Mouse (Mus musculus): Measurements from ENCODE around the gene Mllt11. TPM values are rescaled to one million over a fixed set of nuclear protein-coding genes. Genes with fewer than 3 reads are reported as not detected.

Gene Mllt11
- polyA plus RNA-seq, 1 experiment from 2014 or later: 11.5 TPM

DNA sequence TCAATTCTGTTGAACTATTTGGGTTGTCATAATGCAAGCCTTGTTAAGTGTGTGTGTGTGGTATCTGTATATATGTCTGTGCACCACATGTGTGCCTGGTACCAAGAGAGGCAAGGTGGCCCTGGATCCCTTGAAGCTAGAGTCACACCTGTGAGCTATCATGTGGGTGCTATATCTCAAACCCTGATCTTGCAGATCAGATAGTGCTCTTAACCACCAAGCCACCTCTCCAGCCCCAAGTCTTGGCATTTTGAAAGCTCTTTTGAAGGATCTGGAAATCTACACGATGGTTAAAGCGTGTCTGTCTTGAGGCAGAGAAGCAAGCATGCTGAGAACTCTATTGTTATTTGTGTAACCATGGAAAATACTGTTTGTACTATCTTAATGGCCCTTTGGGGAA is 21.4 kb downstream of the Mllt11 start:
- Histone ChIP-seq H3K4me1 (ENCODE audit: control insufficient read depth, insufficient read depth, low read length) (no peaks in the 10 kb centered on the region), H3K9ac (ENCODE audit: low read length) (no peak overlapping the region), H3K4me3 (ENCODE audit: low read length) (no peak overlapping the region), H3K4me2 (ENCODE audit: low read depth, low read length) (no peak overlapping the region), H3K27me3 (ENCODE audit: control insufficient read depth, insufficient read depth, low read length) (no peaks in the 10 kb centered on the region), H3K36me3 (ENCODE audit: control insufficient read depth, insufficient read depth) (peaks cover 24% of the 10 kb centered on the region), H3K9me3 (replicated peaks; ENCODE audit: control insufficient read depth, low read length) (no peaks in the 10 kb centered on the region), H3K27ac (ENCODE audit: low read length) (no peak overlapping the region)
- WGBS: 80% methylated on average over 2 of the region's 2 CpGs
- ATAC-seq (replicated peaks; ENCODE audit: extremely low read depth, insufficient read depth, low FRiP score): peak; percentile 58

DNA sequence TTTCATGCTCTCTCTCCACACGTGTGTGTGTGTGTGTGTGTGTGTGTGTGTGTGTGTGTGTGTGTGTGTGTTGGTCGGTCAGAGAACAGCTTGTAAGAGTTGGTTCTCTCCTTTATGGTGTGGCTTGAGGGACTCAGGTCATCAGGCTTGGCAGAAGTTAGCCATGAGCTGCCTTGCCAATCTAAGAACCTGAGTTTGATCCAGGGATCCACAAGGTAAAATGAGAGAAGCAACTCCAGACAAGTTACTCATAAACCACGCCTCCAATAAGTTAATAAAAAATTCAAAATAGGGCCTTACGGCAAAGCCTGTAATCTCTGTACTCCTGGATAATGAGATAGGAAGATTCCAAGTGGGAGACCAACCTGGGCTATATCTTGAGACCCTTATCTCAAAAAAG is 23.7 kb downstream of the Mllt11 start:
- no peak overlapping the region for H3K9ac ChIP-seq (ENCODE audit: low read length)
- no peak for ATAC-seq (replicated peaks; ENCODE audit: extremely low read depth, insufficient read depth, low FRiP score)
- no peaks in the 10 kb centered on the region for H3K9me3 ChIP-seq (replicated peaks; ENCODE audit: control insufficient read depth, low read length)
- H3K27ac ChIP-seq (ENCODE audit: low read length): no peak overlapping the region
- peaks cover 31% of the 10 kb centered on the region for H3K36me3 ChIP-seq (ENCODE audit: control insufficient read depth, insufficient read depth)
- no peak overlapping the region for H3K4me3 ChIP-seq (ENCODE audit: low read length)
- WGBS: 78% methylated on average over 4 of the region's 4 CpGs
- H3K27me3 ChIP-seq (ENCODE audit: control insufficient read depth, insufficient read depth, low read length): no peaks in the 10 kb centered on the region
- H3K4me1 ChIP-seq (ENCODE audit: control insufficient read depth, insufficient read depth, low read length): no peaks in the 10 kb centered on the region
- H3K4me2 ChIP-seq (ENCODE audit: low read depth, low read length): no peak overlapping the region

DNA sequence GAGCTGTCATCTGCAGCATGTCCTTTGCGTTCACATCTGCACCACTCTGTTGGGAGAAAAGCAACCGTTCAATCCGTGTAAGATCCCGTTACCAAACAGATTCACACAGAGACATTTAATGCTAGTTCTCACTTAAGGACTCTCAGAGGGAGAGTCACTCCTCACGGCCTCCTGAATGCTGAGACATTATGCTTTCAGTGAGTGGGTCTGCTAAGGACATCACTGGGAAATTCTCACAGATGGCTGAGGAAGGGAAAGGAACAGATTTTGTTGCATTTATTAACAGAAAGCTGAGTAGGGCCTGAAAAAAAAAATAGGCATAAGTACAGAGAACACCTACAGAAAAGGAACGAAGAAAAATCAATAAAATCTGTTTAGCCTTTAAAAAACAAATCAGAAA is 28.1 kb downstream of the Mllt11 start:
- H3K27ac ChIP-seq (ENCODE audit: low read length): no peak overlapping the region
- H3K4me1 ChIP-seq (ENCODE audit: control insufficient read depth, insufficient read depth, low read length): no peaks in the 10 kb centered on the region
- H3K9me3 ChIP-seq (replicated peaks; ENCODE audit: control insufficient read depth, low read length): no peaks in the 10 kb centered on the region
- no peaks in the 10 kb centered on the region for H3K27me3 ChIP-seq (ENCODE audit: control insufficient read depth, insufficient read depth, low read length)
- ATAC-seq (replicated peaks; ENCODE audit: extremely low read depth, insufficient read depth, low FRiP score): no peak
- no peak overlapping the region for H3K4me2 ChIP-seq (ENCODE audit: low read depth, low read length)
- H3K36me3 ChIP-seq (ENCODE audit: control insufficient read depth, insufficient read depth): peaks cover 57% of the 10 kb centered on the region
- 86% methylated on average over 6 of the region's 6 CpGs for WGBS
- H3K9ac ChIP-seq (ENCODE audit: low read length): no peak overlapping the region
- H3K4me3 ChIP-seq (ENCODE audit: low read length): no peak overlapping the region

DNA sequence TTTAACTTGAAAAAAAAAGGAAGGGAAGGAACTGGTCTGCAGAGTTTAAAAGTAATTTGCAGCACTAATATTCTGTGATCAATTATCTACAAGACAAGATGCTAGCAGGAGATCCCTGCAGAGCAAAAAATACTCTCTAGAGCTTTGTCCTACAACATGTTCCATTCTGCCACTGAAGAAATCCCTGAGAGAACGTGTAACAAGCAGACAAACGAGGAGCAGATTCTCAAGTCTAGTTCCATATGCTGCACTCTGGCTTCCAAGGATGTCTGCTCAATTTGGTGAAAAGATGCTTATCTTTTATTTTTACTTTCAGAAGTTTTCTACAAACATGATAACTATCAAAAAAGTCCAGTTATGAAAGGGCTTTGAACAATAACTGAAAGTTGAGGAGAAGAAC is 31.4 kb downstream of the Mllt11 start:
- WGBS: 80% methylated on average over 2 of the region's 2 CpGs
- ATAC-seq (replicated peaks; ENCODE audit: extremely low read depth, insufficient read depth, low FRiP score): no peak
- peaks cover 61% of the 10 kb centered on the region for H3K36me3 ChIP-seq (ENCODE audit: control insufficient read depth, insufficient read depth)
- H3K4me2 ChIP-seq (ENCODE audit: low read depth, low read length): no peak overlapping the region
- no peak overlapping the region for H3K27ac ChIP-seq (ENCODE audit: low read length)
- no peaks in the 10 kb centered on the region for H3K27me3 ChIP-seq (ENCODE audit: control insufficient read depth, insufficient read depth, low read length)
- H3K9me3 ChIP-seq (replicated peaks; ENCODE audit: control insufficient read depth, low read length): no peaks in the 10 kb centered on the region
- no peaks in the 10 kb centered on the region for H3K4me1 ChIP-seq (ENCODE audit: control insufficient read depth, insufficient read depth, low read length)
- H3K9ac ChIP-seq (ENCODE audit: low read length): no peak overlapping the region
- no peak overlapping the region for H3K4me3 ChIP-seq (ENCODE audit: low read length)

DNA sequence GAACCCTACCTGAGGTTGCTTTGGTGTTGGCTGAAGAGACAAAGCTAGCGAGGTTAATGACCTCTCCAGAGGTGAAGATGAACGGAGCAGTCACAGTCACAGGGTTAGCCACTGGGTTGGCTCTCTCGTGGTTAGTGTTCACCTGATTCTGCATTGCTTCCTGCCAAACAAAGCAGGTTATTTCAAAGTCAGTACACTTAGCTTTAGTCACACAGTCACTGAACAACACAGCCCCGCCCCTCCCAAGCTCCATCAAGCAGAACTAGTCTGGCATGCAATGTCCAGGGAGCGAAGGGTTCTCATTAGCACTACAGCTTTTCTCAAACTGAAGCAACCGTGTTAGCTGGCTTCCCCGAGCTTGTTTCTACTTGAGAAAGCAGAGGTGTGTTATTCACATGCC is 31.8 kb downstream of the Mllt11 start:
- Histone ChIP-seq H3K36me3 (ENCODE audit: control insufficient read depth, insufficient read depth) (peaks cover 61% of the 10 kb centered on the region), H3K4me3 (ENCODE audit: low read length) (no peak overlapping the region), H3K27ac (ENCODE audit: low read length) (no peak overlapping the region), H3K4me1 (ENCODE audit: control insufficient read depth, insufficient read depth, low read length) (no peaks in the 10 kb centered on the region), H3K4me2 (ENCODE audit: low read depth, low read length) (no peak overlapping the region), H3K9ac (ENCODE audit: low read length) (no peak overlapping the region), H3K27me3 (ENCODE audit: control insufficient read depth, insufficient read depth, low read length) (no peaks in the 10 kb centered on the region), H3K9me3 (replicated peaks; ENCODE audit: control insufficient read depth, low read length) (no peaks in the 10 kb centered on the region)
- 83% methylated on average over 7 of the region's 7 CpGs for WGBS
- no peak for ATAC-seq (replicated peaks; ENCODE audit: extremely low read depth, insufficient read depth, low FRiP score)

DNA sequence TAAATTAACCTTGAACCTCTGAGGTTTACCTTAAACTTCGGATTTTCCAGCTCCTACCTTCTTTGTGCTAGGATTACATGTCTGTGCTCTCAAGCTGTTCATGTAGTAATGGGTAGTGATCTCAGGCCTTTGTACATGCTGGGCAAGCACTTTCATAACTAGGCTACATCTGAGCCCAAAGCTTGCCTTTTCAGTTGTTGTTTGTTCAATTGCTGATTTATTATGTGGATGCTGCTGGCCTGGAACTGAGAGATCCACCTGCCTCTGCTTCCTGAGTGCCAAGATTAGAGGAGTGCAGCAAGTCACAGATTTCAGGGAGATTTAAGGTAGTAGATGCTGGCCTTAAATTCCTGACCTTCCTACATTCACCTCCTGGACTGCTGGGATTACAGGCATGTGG is 32.9 kb downstream of the Mllt11 start:
- H3K9ac ChIP-seq (ENCODE audit: low read length): no peak overlapping the region
- peaks cover 54% of the 10 kb centered on the region for H3K36me3 ChIP-seq (ENCODE audit: control insufficient read depth, insufficient read depth)
- no peaks in the 10 kb centered on the region for H3K4me1 ChIP-seq (ENCODE audit: control insufficient read depth, insufficient read depth, low read length)
- H3K4me2 ChIP-seq (ENCODE audit: low read depth, low read length): no peak overlapping the region
- no peaks in the 10 kb centered on the region for H3K27me3 ChIP-seq (ENCODE audit: control insufficient read depth, insufficient read depth, low read length)
- H3K9me3 ChIP-seq (replicated peaks; ENCODE audit: control insufficient read depth, low read length): no peaks in the 10 kb centered on the region
- ATAC-seq (replicated peaks; ENCODE audit: extremely low read depth, insufficient read depth, low FRiP score): no peak
- no peak overlapping the region for H3K4me3 ChIP-seq (ENCODE audit: low read length)
- no peak overlapping the region for H3K27ac ChIP-seq (ENCODE audit: low read length)
- 75% methylated on average over 1 of the region's 1 CpGs for WGBS

DNA sequence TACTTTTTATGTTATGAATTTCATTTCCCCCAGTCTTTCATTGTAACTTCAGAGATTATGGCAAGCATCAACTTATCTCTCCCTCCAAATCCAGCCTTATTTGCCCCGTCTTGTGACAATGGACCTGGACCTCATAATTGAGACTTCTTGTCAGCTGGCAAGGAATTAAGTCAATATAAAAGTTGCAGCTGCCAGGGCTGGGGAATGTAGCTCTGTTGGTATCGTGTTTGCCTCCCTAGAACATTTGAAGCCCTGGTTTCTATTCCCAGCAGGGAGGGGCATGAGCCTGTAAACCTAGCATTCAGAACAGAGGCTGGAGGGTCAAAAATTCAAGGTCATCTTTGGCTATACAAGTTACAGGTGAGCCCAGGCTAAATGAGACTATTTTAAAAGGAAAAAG is 36.2 kb downstream of the Mllt11 start:
- peaks cover 44% of the 10 kb centered on the region for H3K36me3 ChIP-seq (ENCODE audit: control insufficient read depth, insufficient read depth)
- H3K9ac ChIP-seq (ENCODE audit: low read length): no peak overlapping the region
- no peak overlapping the region for H3K27ac ChIP-seq (ENCODE audit: low read length)
- H3K4me2 ChIP-seq (ENCODE audit: low read depth, low read length): no peak overlapping the region
- H3K4me3 ChIP-seq (ENCODE audit: low read length): no peak overlapping the region
- WGBS: 80% methylated on average over 2 of the region's 2 CpGs
- H3K9me3 ChIP-seq (replicated peaks; ENCODE audit: control insufficient read depth, low read length): no peaks in the 10 kb centered on the region
- ATAC-seq (replicated peaks; ENCODE audit: extremely low read depth, insufficient read depth, low FRiP score): no peak
- no peaks in the 10 kb centered on the region for H3K4me1 ChIP-seq (ENCODE audit: control insufficient read depth, insufficient read depth, low read length)
- no peaks in the 10 kb centered on the region for H3K27me3 ChIP-seq (ENCODE audit: control insufficient read depth, insufficient read depth, low read length)

DNA sequence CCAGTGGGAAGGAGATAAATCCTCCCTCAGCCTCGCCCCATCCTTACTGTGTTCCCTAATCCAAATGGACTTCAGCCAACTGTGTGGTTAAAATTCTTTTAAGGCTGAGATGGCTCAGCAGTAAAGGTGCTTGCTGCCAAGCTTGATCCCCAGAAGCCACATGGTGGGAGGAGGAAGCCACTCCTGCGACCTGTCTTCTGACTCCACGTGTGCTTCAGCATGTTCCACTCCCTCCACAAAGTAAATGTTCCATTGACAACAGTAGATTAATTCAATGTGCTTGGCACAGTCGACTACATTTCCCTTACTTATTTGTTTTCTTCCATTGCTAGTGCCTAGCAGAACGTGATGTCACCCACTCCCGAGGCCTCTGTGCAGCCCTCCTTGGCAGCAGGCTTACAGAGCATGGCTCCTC is 37.2 kb downstream of the Mllt11 start:
- H3K4me2 ChIP-seq (ENCODE audit: low read depth, low read length): no peak overlapping the region
- H3K27me3 ChIP-seq (ENCODE audit: control insufficient read depth, insufficient read depth, low read length): no peaks in the 10 kb centered on the region
- H3K9ac ChIP-seq (ENCODE audit: low read length): no peak overlapping the region
- no peak for ATAC-seq (replicated peaks; ENCODE audit: extremely low read depth, insufficient read depth, low FRiP score)
- no peak overlapping the region for H3K27ac ChIP-seq (ENCODE audit: low read length)
- H3K36me3 ChIP-seq (ENCODE audit: control insufficient read depth, insufficient read depth): peaks cover 45% of the 10 kb centered on the region
- 74% methylated on average over 6 of the region's 6 CpGs for WGBS
- no peaks in the 10 kb centered on the region for H3K4me1 ChIP-seq (ENCODE audit: control insufficient read depth, insufficient read depth, low read length)
- H3K4me3 ChIP-seq (ENCODE audit: low read length): no peak overlapping the region
- no peaks in the 10 kb centered on the region for H3K9me3 ChIP-seq (replicated peaks; ENCODE audit: control insufficient read depth, low read length)

DNA sequence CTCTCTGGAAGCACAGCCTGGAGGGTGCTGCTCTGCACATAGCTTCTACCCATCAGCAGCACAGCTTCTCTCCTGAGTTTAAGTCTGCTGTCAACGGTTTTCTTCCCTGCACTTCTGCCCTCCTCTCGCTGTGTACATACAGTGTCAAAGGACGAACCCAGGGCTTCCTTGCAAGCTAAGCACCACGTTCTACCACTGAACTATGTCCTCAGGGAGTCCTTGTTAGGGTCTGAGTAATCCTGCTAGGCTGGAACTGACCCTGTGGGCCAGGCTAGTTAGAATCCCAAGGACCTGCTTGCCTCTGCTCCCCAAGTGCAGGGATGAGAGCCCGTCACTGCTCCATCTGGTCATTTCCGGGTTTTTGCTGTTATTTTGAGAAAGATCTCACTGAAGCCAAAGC is 45.1 kb downstream of the Mllt11 start:
- Histone ChIP-seq H3K27me3 (ENCODE audit: control insufficient read depth, insufficient read depth, low read length) (no peaks in the 10 kb centered on the region), H3K4me3 (ENCODE audit: low read length) (no peak overlapping the region), H3K36me3 (ENCODE audit: control insufficient read depth, insufficient read depth) (peaks cover 47% of the 10 kb centered on the region), H3K4me2 (ENCODE audit: low read depth, low read length) (no peak overlapping the region), H3K27ac (ENCODE audit: low read length) (no peak overlapping the region), H3K4me1 (ENCODE audit: control insufficient read depth, insufficient read depth, low read length) (no peaks in the 10 kb centered on the region), H3K9ac (ENCODE audit: low read length) (no peak overlapping the region), H3K9me3 (replicated peaks; ENCODE audit: control insufficient read depth, low read length) (no peaks in the 10 kb centered on the region)
- 84% methylated on average over 6 of the region's 6 CpGs for WGBS
- no peak for ATAC-seq (replicated peaks; ENCODE audit: extremely low read depth, insufficient read depth, low FRiP score)

DNA sequence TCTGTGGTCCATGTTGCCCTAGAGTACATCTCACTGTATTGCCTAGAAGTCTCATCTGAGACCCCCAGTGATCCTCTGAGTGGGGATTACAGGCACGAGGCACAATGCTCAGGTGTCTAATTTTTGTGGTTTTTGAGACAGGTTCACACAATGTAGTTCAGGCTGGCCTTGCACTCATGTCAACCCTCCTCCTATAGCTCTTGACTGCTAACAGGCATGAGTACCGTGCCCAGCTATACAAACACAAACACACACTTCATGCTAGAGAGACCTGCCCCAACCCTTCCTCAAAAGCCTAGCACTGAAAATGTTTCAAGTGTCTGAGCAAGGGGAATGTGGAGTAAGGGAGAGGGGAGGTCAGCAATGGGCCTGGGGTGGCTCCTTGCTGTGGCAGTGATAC is 45.9 kb downstream of the Mllt11 start:
- ATAC-seq (replicated peaks; ENCODE audit: extremely low read depth, insufficient read depth, low FRiP score): no peak
- H3K27ac ChIP-seq (ENCODE audit: low read length): no peak overlapping the region
- H3K4me1 ChIP-seq (ENCODE audit: control insufficient read depth, insufficient read depth, low read length): no peaks in the 10 kb centered on the region
- H3K9me3 ChIP-seq (replicated peaks; ENCODE audit: control insufficient read depth, low read length): no peaks in the 10 kb centered on the region
- no peaks in the 10 kb centered on the region for H3K27me3 ChIP-seq (ENCODE audit: control insufficient read depth, insufficient read depth, low read length)
- H3K4me2 ChIP-seq (ENCODE audit: low read depth, low read length): no peak overlapping the region
- no peak overlapping the region for H3K9ac ChIP-seq (ENCODE audit: low read length)
- H3K36me3 ChIP-seq (ENCODE audit: control insufficient read depth, insufficient read depth): peaks cover 47% of the 10 kb centered on the region
- H3K4me3 ChIP-seq (ENCODE audit: low read length): no peak overlapping the region
- WGBS: 89% methylated on average over 2 of the region's 2 CpGs

All from heart, embryonic 16.5 days (tissue).